Mouse (Mus musculus) CH12.LX (cell line): Measurements from ENCODE around the gene Slco2b1. TPM values are rescaled to one million over a fixed set of nuclear protein-coding genes. Genes with fewer than 3 reads are reported as not detected.

ENCODE experiments used
- DNase-seq: peaks from one replicate; pipeline ENCODE4 v3.0.0-alpha.2; 2013; ENCODE audit errors: extremely low read depth
- H3K27ac ChIP-seq: 2 replicates; pipeline ENCODE4 v1.5.1; 2012; ENCODE audit warnings: low read depth, mild to moderate bottlenecking, control low read depth, moderate library complexity; ENCODE audit not compliant: insufficient read depth
- H3K27me3 ChIP-seq: replicated peaks from 2 replicates; pipeline ENCODE3; 2012; ENCODE audit warnings: inconsistent platforms
- H3K36me3 ChIP-seq, 2 experiments: replicated peaks in 1 of 2; 2 replicates each; pipeline versions ENCODE3 to v1.6.1; 2012; ENCODE audit warnings: inconsistent platforms in 1 of 2, low read length in 1 of 2, mild to moderate bottlenecking in 1 of 2, mixed read lengths in 1 of 2, moderate library complexity in 1 of 2; ENCODE audit not compliant: control insufficient read depth in 1 of 2, insufficient read depth in 1 of 2
- H3K4me1 ChIP-seq, 2 experiments: 2 replicates each; pipeline ENCODE4 v1.6.1; 2012; ENCODE audit warnings: inconsistent platforms in 1 of 2, moderate library complexity in 1 of 2; ENCODE audit not compliant: insufficient read depth in 2 of 2, control insufficient read depth in 1 of 2
- H3K4me2 ChIP-seq: 2 replicates; pipeline ENCODE4 v1.6.1; 2012; ENCODE audit warnings: low read depth, mild to moderate bottlenecking, control low read depth; ENCODE audit not compliant: poor library complexity, insufficient read depth, severe bottlenecking
- H3K4me3 ChIP-seq, 3 experiments: fragments of 150-350 bp in 1 of 3; sonication (generic) in 1 of 3; replicated peaks in 1 of 3; 2 replicates each; pipeline versions ENCODE3 to v1.5.1; 2011 to 2012; ENCODE audit warnings: low read depth in 2 of 3, low read length in 2 of 3, mild to moderate bottlenecking in 2 of 3, moderate library complexity in 2 of 3, control low read depth in 1 of 3, improper control_type of control experiment in 1 of 3, inconsistent platforms in 1 of 3, mixed read lengths in 1 of 3; ENCODE audit not compliant: poor library complexity in 1 of 3
- H3K79me2 ChIP-seq: replicated peaks from 2 replicates; pipeline ENCODE4 v1.6.1; 2012; ENCODE audit warnings: mild to moderate bottlenecking, moderate library complexity; ENCODE audit not compliant: control insufficient read depth, poor library complexity, insufficient read depth, severe bottlenecking; ENCODE audit errors: extremely low read depth
- H3K9ac ChIP-seq: 2 replicates; pipeline ENCODE4 v1.6.1; 2012; ENCODE audit warnings: low read depth, mild to moderate bottlenecking, control low read depth, moderate library complexity; ENCODE audit not compliant: insufficient read depth
- H3K9me3 ChIP-seq: replicated peaks from 2 replicates; pipeline ENCODE3; 2012; ENCODE audit warnings: low read length, inconsistent platforms, mixed read lengths
- CHD1 ChIP-seq: IDR thresholded peaks from 2 replicates; pipeline ENCODE4 v1.6.1; 2012; ENCODE audit warnings: low read depth, low read length, improper control_type of control experiment, inconsistent platforms
- CHD2 ChIP-seq: IDR thresholded peaks from 2 replicates; pipeline ENCODE4 v1.6.1; 2011; ENCODE audit warnings: low read length, improper control_type of control experiment
- ELF1 ChIP-seq: IDR thresholded peaks from 2 replicates; pipeline ENCODE4 v1.6.1; 2014; ENCODE audit warnings: low read depth, mild to moderate bottlenecking, inconsistent platforms, low read length, improper control_type of control experiment
- ETS1 ChIP-seq: conservative IDR thresholded peaks from 2 replicates; pipeline ENCODE4 v1.6.1; 2012; ENCODE audit warnings: low read depth, mild to moderate bottlenecking, inconsistent platforms, low read length, improper control_type of control experiment, moderate library complexity
- GABPA ChIP-seq: IDR thresholded peaks from 2 replicates; pipeline ENCODE4 v1.6.1; 2012; ENCODE audit warnings: low read depth, low read length, improper control_type of control experiment, inconsistent platforms; ENCODE audit not compliant: insufficient replicate concordance
- HCFC1 ChIP-seq: IDR thresholded peaks from 2 replicates; pipeline ENCODE4 v1.6.1; 2012; ENCODE audit warnings: low read depth, mild to moderate bottlenecking, inconsistent platforms, low read length, improper control_type of control experiment
- IRF4 ChIP-seq: IDR thresholded peaks from 2 replicates; pipeline ENCODE4 v1.6.1; 2014; ENCODE audit warnings: low read depth, mild to moderate bottlenecking, inconsistent platforms, low read length, improper control_type of control experiment
- JUN ChIP-seq: IDR thresholded peaks from 2 replicates; pipeline ENCODE4 v1.6.1; 2011; ENCODE audit warnings: low read depth, mild to moderate bottlenecking, low read length, improper control_type of control experiment, moderate library complexity; ENCODE audit not compliant: insufficient read depth
- JUND ChIP-seq: conservative IDR thresholded peaks from 2 replicates; pipeline ENCODE4 v1.6.1; 2011; ENCODE audit warnings: low read depth, low read length, improper control_type of control experiment
- KAT2A ChIP-seq: IDR thresholded peaks from 2 replicates; pipeline ENCODE4 v1.6.1; 2012; ENCODE audit warnings: low read length, improper control_type of control experiment, inconsistent platforms; ENCODE audit not compliant: insufficient replicate concordance
- MAFK ChIP-seq: IDR thresholded peaks from 2 replicates; pipeline ENCODE4 v1.6.1; 2011; ENCODE audit warnings: low read length, improper control_type of control experiment; ENCODE audit not compliant: insufficient replicate concordance
- MAZ ChIP-seq: IDR thresholded peaks from 2 replicates; pipeline ENCODE4 v1.6.1; 2012; ENCODE audit warnings: low read depth, mild to moderate bottlenecking, inconsistent platforms, low read length, improper control_type of control experiment, moderate library complexity
- MEF2A ChIP-seq: IDR thresholded peaks from 2 replicates; pipeline ENCODE4 v1.6.1; 2014; ENCODE audit warnings: low read depth, mild to moderate bottlenecking, inconsistent platforms, low read length, improper control_type of control experiment, borderline replicate concordance
- MXI1 ChIP-seq: IDR thresholded peaks from 2 replicates; pipeline ENCODE4 v1.6.1; 2011; ENCODE audit warnings: mild to moderate bottlenecking, low read depth, low read length, improper control_type of control experiment
- MYC ChIP-seq: IDR thresholded peaks from 2 replicates; pipeline ENCODE4 v1.6.1; 2011; ENCODE audit warnings: low read depth, mild to moderate bottlenecking, improper control_type of control experiment, low read length
- NRF1 ChIP-seq: IDR thresholded peaks from 2 replicates; pipeline ENCODE4 v1.6.1; 2014; ENCODE audit warnings: low read depth, mild to moderate bottlenecking, inconsistent platforms, low read length, improper control_type of control experiment, moderate library complexity
- PAX5 ChIP-seq: IDR thresholded peaks from 2 replicates; pipeline ENCODE4 v1.6.1; 2012; ENCODE audit warnings: low read length, inconsistent platforms, mixed read lengths
- POLR2A ChIP-seq: IDR thresholded peaks from 2 replicates; pipeline ENCODE4 v1.6.1; 2011; ENCODE audit warnings: low read depth, mild to moderate bottlenecking, improper control_type of control experiment, low read length
- POLR2AphosphoS2 ChIP-seq: IDR thresholded peaks from 2 replicates; pipeline ENCODE4 v1.6.1; 2011; ENCODE audit warnings: low read depth, low read length, improper control_type of control experiment
- RAD21 ChIP-seq: IDR thresholded peaks from 2 replicates; pipeline ENCODE4 v1.6.1; 2011; ENCODE audit warnings: low read depth, mild to moderate bottlenecking, low read length, improper control_type of control experiment, moderate library complexity
- SIN3A ChIP-seq: IDR thresholded peaks from 2 replicates; pipeline ENCODE4 v1.6.1; 2012; ENCODE audit warnings: low read length, improper control_type of control experiment, inconsistent platforms
- SMC3 ChIP-seq: IDR thresholded peaks from 2 replicates; pipeline ENCODE4 v1.6.1; 2011; ENCODE audit warnings: low read depth, low read length, improper control_type of control experiment
- UBTF ChIP-seq: IDR thresholded peaks from 2 replicates; pipeline ENCODE4 v1.6.1; 2012; ENCODE audit warnings: low read depth, mild to moderate bottlenecking, inconsistent platforms, low read length, improper control_type of control experiment, moderate library complexity
- USF1 ChIP-seq: IDR thresholded peaks from 2 replicates; pipeline ENCODE4 v1.6.1; 2014; ENCODE audit warnings: low read depth, mild to moderate bottlenecking, inconsistent platforms, low read length, improper control_type of control experiment
- USF2 ChIP-seq: conservative IDR thresholded peaks from 2 replicates; pipeline ENCODE4 v1.6.1; 2011; ENCODE audit warnings: low read depth, low read length, improper control_type of control experiment
- ZNF384 ChIP-seq: IDR thresholded peaks from 2 replicates; pipeline ENCODE4 v1.6.1; 2012; ENCODE audit warnings: low read depth, low read length, improper control_type of control experiment, inconsistent platforms
- dilution Hi-C: fragments of 300-500 bp; cut with MboI; formaldehyde crosslinking; loops from 2 replicates; pipeline ENCODE4 v1.14.3; 2020; ENCODE audit warnings: low sequenced_read_pairs; ENCODE audit not compliant: extremely low pct_unique_long_range_greater_than_20kb, extremely low pct_ligation_motif_present
- in situ Hi-C: fragments of 300-500 bp; cut with MboI; formaldehyde crosslinking; loops from 3 replicates; pipeline ENCODE4 v1.14.3; 2019; ENCODE audit warnings: low sequenced_read_pairs, low pct_ligation_motif_present, low pct_unique_long_range_greater_than_20kb, mixed read lengths
- polyA plus RNA-seq: library from polyadenylated mRNA; unstranded; fragments of >175 nt; gene quantifications from 2 replicates; pipeline ENCODE4 v1.2.1, GENCODE M21; 2012; ENCODE audit warnings: low read depth; ENCODE audit not compliant: insufficient read length
- total RNA-seq, 2 experiments: library from RNA; depleted of rRNA; stranded (reverse); fragments of 300-350 nt in 1 of 2; fragments of >200 nt in 1 of 2; gene quantifications; 2 replicates each; pipeline ENCODE4 v1.2.3; 2012 to 2014

The Slco2b1 gene
- total and polyA plus RNA-seq, 3 experiments, result 0.08 to 0.11 TPM; not detected in 1

GRCm38 (mm10) chr7:99648623-99649022 lies 62.5 kb downstream of the Slco2b1 start:
- H3K36me3 ChIP-seq, result no peaks in the 10 kb centered on the region
- TF ChIP-seq KAT2A (no peak), NRF1 (no peak), ETS1 (no peak), RAD21 (no peak), HCFC1 (no peak), MEF2A (no peak), ZNF384 (no peak), SMC3 (no peak), CHD1 (no peak), CHD2 (no peak), POLR2AphosphoS2 (no peak), MYC (no peak), USF2 (no peak), JUN (no peak), GABPA (no peak), PAX5 (no peak), JUND (no peak), USF1 (no peak)
- H3K79me2 ChIP-seq, result no peaks in the 10 kb centered on the region
- H3K27ac ChIP-seq, result no peak overlapping the region
- no peaks in the 10 kb centered on the region for H3K4me1 ChIP-seq
- H3K9me3 ChIP-seq, result peaks cover 8% of the 10 kb centered on the region
- no peak overlapping the region for H3K4me2 ChIP-seq
- H3K27me3 ChIP-seq, result peaks cover 59% of the 10 kb centered on the region
- H3K4me3 ChIP-seq, result no peak overlapping the region
- no peak overlapping the region for H3K9ac ChIP-seq
- DNase-seq, result no peak
- in situ Hi-C loops (no loop called here), dilution Hi-C loops (no loop called here)

GRCm38 (mm10) chr7:99644701-99645100 lies 66.4 kb downstream of the Slco2b1 start:
- Histone ChIP-seq H3K79me2 (no peaks in the 10 kb centered on the region), H3K9ac (no peak overlapping the region), H3K4me2 (no peak overlapping the region), H3K27me3 (peaks cover 73% of the 10 kb centered on the region), H3K4me3 (no peak overlapping the region), H3K9me3 (no peaks in the 10 kb centered on the region), H3K27ac (no peak overlapping the region), H3K36me3 (no peaks in the 10 kb centered on the region), H3K4me1 (no peaks in the 10 kb centered on the region)
- TF ChIP-seq RAD21 (no peak), USF2 (no peak), USF1 (no peak), POLR2A (no peak), IRF4 (no peak), UBTF (no peak), POLR2AphosphoS2 (no peak), ELF1 (no peak), MAZ (no peak), GABPA (no peak), SIN3A (no peak), KAT2A (no peak), MEF2A (no peak), MXI1 (no peak), MAFK (no peak)
- in situ Hi-C loops (no loop called here), dilution Hi-C loops (no loop called here)
- DNase-seq, result no peak
